8 mouse cellular contexts compared by ENCODE assay signal in the genomic region with DNA sequence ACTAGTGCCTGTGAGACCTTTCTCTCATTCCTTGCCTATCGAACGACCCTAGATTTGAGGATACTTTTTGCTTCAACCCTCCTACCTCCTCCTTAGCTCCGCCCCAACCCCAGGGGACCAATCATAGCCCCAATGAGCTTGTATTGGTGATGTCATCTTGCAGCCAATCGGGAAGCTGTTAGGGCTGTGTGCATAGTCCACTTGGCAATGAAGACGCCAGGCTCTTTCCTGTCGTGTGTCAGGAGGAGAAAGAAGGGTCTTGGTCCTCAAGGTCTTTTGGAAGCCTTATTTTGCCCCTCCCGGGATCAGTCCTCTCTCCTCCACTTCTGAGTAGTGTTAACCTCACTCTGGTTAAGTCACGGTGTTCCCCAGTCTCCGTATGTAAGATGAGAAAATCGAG. TPM values are rescaled to one million over a fixed set of nuclear protein-coding genes. Genes with fewer than 3 reads are reported as not detected.
DNase-seq lines count a peak whose midpoint lies in the region; ATAC-seq lines count a peak whose summit lies in the region.

No protein-coding gene starts in this region.

- no peaks in the 10 kb centered on the region for H3K36me3 ChIP-seq in hindbrain, embryonic 15.5 days

- WGBS in hindbrain, embryonic 15.5 days, result 2% methylated on average over 10 of the region's 10 CpGs

- H3K27me3 ChIP-seq in hindbrain, embryonic 15.5 days, result no peaks in the 10 kb centered on the region

- H3K9me3 ChIP-seq in hindbrain, embryonic 15.5 days, result no peaks in the 10 kb centered on the region

- H3K4me2 ChIP-seq in hindbrain, embryonic 15.5 days, result peak overlapping the region; percentile 55

- H3K27ac ChIP-seq in hindbrain, embryonic 15.5 days (replicated peaks), result peak overlapping the region; percentile 78

- peak; percentile 92 for ATAC-seq in common myeloid progenitor, adult 5-6 weeks (replicated peaks; ENCODE audit: low read depth, poor library complexity, severe bottlenecking)
- peak; percentile 90 for ATAC-seq in hindbrain, embryonic 15.5 days (ENCODE audit: low FRiP score, low read depth)

- H3K4me3 ChIP-seq in hindbrain, embryonic 15.5 days, result peak overlapping the region; percentile 33

- peaks cover 71% of the 10 kb centered on the region for H3K4me1 ChIP-seq in hindbrain, embryonic 15.5 days (replicated peaks)

- peak; percentile 83 for DNase-seq in adrenal gland, adult 2 months
- peak; percentile 48 to 64 for DNase-seq in gastrocnemius, adult 8-10 months (ENCODE audit: low spot score in 2 of 2)
- peak; percentile 66 for DNase-seq in left cerebral cortex, adult 11 months (ENCODE audit: low spot score)
- peak; percentile 80 for DNase-seq in lung, postnatal 25 days (ENCODE audit: low spot score)
- peak; percentile 96 for DNase-seq in retina, postnatal 1 day
- DNase-seq in yolk sac, embryonic 10.5 days (ENCODE audit: low spot score), result peak; percentile 60

- H3K9ac ChIP-seq in hindbrain, embryonic 15.5 days, result peak overlapping the region; percentile 39

RNA-seq across cellular contexts. Expression of a gene that starts 11.3 kb away (rescaled TPM):
- total RNA-seq in adrenal gland, adult 2 months (2021), result 10 to 100 TPM in 1 of 2 experiments, 1 to 10 TPM in 1; 6.8 to 10.4 TPM
- polyA plus RNA-seq in adrenal gland, adult 2 months (2012; rRNA removed), result 2.7 and 3.7 TPM in 2 replicates
- 0.19 and 2.2 TPM in 2 replicates for total RNA-seq in common myeloid progenitor, adult 5-6 weeks (2017)
- total RNA-seq in gastrocnemius, adult 8-10 months (2022), result under 1 TPM; 0.41 to 0.52 (median 0.46) TPM
- 79.4 and 94.9 TPM in 2 replicates for polyA plus RNA-seq in hindbrain, embryonic 15.5 days (2015; fragmentation: Nextera tagmentation; extraction: Ambion mirVana)

RNA-seq across cellular contexts. Expression of a gene that starts 23.7 kb away (rescaled TPM):
- total RNA-seq in adrenal gland, adult 2 months (2021), result 10 to 100 TPM; 24.4 to 39.6 TPM
- polyA plus RNA-seq in adrenal gland, adult 2 months (2012; rRNA removed), result 41.3 and 88.5 TPM in 2 replicates
- total RNA-seq in common myeloid progenitor, adult 5-6 weeks (2017), result not detected in 2 replicates
- total RNA-seq in gastrocnemius, adult 8-10 months (2022), result 100 to 1,000 TPM in 2 of 4 experiments, 10 to 100 TPM in 2; 77.3 to 125 (median 101) TPM
- 138 and 148 TPM in 2 replicates for polyA plus RNA-seq in hindbrain, embryonic 15.5 days (2015; fragmentation: Nextera tagmentation; extraction: Ambion mirVana)

RNA-seq across cellular contexts. Expression of a gene that starts 50.8 kb away (rescaled TPM):
- total RNA-seq in adrenal gland, adult 2 months (2021), result not detected
- not detected in 2 replicates for polyA plus RNA-seq in adrenal gland, adult 2 months (2012; rRNA removed)
- total RNA-seq in common myeloid progenitor, adult 5-6 weeks (2017), result not detected in 2 replicates
- total RNA-seq in gastrocnemius, adult 8-10 months (2022), result not detected
- polyA plus RNA-seq in hindbrain, embryonic 15.5 days (2015; fragmentation: Nextera tagmentation; extraction: Ambion mirVana), result not detected in 2 replicates

Comparison
In these comparisons a context has a peak if more than half of its experiments do, and no peak if none do; other contexts are left out.
1. Peak in every context shown above with its lines: DNase-seq, ATAC-seq, H3K4me3 ChIP-seq and H3K27ac ChIP-seq.
2. RNA of a gene that starts 23.7 kb away (total RNA-seq): 77.3 to 125 TPM in gastrocnemius, adult 8-10 months and 24.4 to 39.6 TPM in adrenal gland, adult 2 months; not detected in common myeloid progenitor, adult 5-6 weeks; every median in the first group is over 10 times any median in the second.